Mouse (Mus musculus) liver, embryonic 14.5 days (tissue): ENCODE results near the gene Robo1.

Source experiments
- CTCF ChIP-seq: IDR thresholded peaks from 2 replicates; pipeline ENCODE4 v1.5.1; 2016; ENCODE audit warnings: antibody characterized with exemption, low read depth, control low read depth
- EP300 ChIP-seq: IDR thresholded peaks from 2 replicates; pipeline ENCODE4 v1.6.1; 2016; ENCODE audit warnings: antibody characterized with exemption, low read depth

DNA sequence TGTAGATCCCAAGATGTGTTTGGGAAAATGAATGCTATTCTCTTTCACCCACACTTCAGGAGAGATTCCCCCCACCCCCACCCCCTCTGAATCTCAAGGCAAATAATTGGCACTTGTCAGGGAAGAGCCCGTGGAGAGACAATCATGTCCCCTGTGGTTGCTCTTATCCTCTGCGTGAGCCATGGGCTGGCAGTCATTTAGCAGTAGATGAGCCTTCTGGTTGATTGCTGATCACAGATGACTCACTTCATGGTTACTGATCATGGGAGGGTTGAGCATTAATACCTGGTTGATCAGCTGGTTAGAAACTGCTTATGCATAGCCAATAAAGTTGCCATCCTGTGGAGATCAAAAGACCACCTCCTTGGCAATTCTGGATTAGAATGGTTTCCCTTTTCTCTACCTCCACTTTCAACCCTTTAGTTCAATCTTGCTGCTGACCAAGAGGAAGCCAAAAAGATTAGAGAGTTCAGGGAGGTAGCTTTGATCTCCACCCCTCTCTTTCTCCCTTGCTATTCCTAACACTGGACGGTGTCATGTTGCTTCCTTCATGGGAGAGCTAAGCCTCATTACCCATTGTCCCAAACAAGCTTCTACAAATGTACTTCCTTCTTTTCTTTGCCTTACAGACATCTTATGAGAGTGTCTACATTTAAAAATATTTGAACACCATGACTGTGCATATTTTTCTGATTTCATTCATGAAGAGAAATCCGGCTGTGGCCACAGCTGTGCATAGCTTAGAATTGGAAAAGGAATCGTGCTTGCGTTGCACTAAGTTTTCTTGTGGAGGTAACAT is 362.3 kb downstream of the Robo1 start:
- no peak for TF ChIP-seq CTCF
- no peak for TF ChIP-seq EP300
